Mouse (Mus musculus) midbrain, postnatal 0 days (tissue): Measurements from ENCODE around the gene R3hdm2. TPM values are rescaled to one million over a fixed set of nuclear protein-coding genes. Genes with fewer than 3 reads are reported as not detected.
A peak's percentile ranks its signal among the peaks of the same experiment; 100 is the strongest.

Experiments used
- ATAC-seq: fragments of 200-750 bp; cut with Nextera tagmentation; 2 replicates; pipeline ENCODE4 v1.8.0; 2017; ENCODE audit warnings: moderate number of reproducible peaks, mild to moderate bottlenecking, moderate TSS enrichment, moderate library complexity; ENCODE audit not compliant: low FRiP score
- DNase-seq: peaks from one replicate; pipeline ENCODE4 v3.0.0-alpha.2; 2015; ENCODE audit warnings: low spot score
- H3K27ac ChIP-seq: fragments of 300-500 bp; sonication (generic); 2 replicates; pipeline ENCODE4 v1.5.1; 2014; ENCODE audit warnings: low read depth, mild to moderate bottlenecking, low read length, mixed read lengths
- H3K27me3 ChIP-seq: fragments of 300-500 bp; sonication (generic); 2 replicates; pipeline ENCODE4 v1.6.1; 2014; ENCODE audit warnings: low read length, control low read depth, mixed read lengths; ENCODE audit not compliant: insufficient read depth
- H3K36me3 ChIP-seq: fragments of 300-500 bp; sonication (generic); 2 replicates; pipeline ENCODE4 v1.6.1; 2014; ENCODE audit warnings: low read length, control low read depth, mixed read lengths; ENCODE audit not compliant: insufficient read depth
- H3K4me1 ChIP-seq: fragments of 300-500 bp; sonication (generic); 2 replicates; pipeline ENCODE4 v1.6.1; 2014; ENCODE audit warnings: mild to moderate bottlenecking, control low read depth, antibody characterized with exemption, low read length, mixed read lengths; ENCODE audit not compliant: insufficient read depth
- H3K4me2 ChIP-seq: fragments of 300-500 bp; sonication (generic); 2 replicates; pipeline ENCODE4 v1.6.1; 2014; ENCODE audit warnings: low read depth, mild to moderate bottlenecking, low read length, mixed read lengths; ENCODE audit not compliant: poor library complexity, severe bottlenecking
- H3K4me3 ChIP-seq: fragments of 300-500 bp; sonication (generic); 2 replicates; pipeline ENCODE4 v1.5.1; 2014; ENCODE audit warnings: low read depth, mild to moderate bottlenecking, low read length, moderate library complexity
- H3K9ac ChIP-seq: fragments of 300-500 bp; sonication (generic); replicated peaks from 2 replicates; pipeline ENCODE4 v1.6.1; 2014; ENCODE audit warnings: mild to moderate bottlenecking, low read length, moderate library complexity, mixed read lengths; ENCODE audit not compliant: poor library complexity, severe bottlenecking
- H3K9me3 ChIP-seq: fragments of 300-500 bp; sonication (generic); 2 replicates; pipeline ENCODE4 v1.6.1; 2016; ENCODE audit warnings: low read length, control low read depth
- CTCF ChIP-seq: IDR thresholded peaks from 2 replicates; pipeline ENCODE4 v1.5.1; 2016; ENCODE audit warnings: antibody characterized with exemption, mild to moderate bottlenecking
- WGBS: fragments of 180-500 bp; shearing (Covaris S2); extraction: QIAGEN DNeasy Blood & Tissue Kit; methylation state at CpG from one replicate; pipeline ENCODE4 v1.1.7; 2014; 5-methylcytosine and 5-hydroxymethylcytosine counted together
- polyA plus RNA-seq: library from polyadenylated mRNA; unstranded; fragments of >200 nt; fragmentation: Nextera tagmentation; extraction: Ambion mirVana; gene quantifications from 2 replicates; pipeline ENCODE4 v1.2.1, GENCODE M21; 2015
- total RNA-seq: library from RNA; depleted of rRNA; stranded (reverse); fragments of >200 nt; gene quantifications from 2 replicates; pipeline ENCODE4 v1.2.3, GENCODE M21; 2014

R3hdm2 gene
- total and polyA plus RNA-seq, 2 experiments from 2014 or later: 40.0 to 52.0 TPM

DNA sequence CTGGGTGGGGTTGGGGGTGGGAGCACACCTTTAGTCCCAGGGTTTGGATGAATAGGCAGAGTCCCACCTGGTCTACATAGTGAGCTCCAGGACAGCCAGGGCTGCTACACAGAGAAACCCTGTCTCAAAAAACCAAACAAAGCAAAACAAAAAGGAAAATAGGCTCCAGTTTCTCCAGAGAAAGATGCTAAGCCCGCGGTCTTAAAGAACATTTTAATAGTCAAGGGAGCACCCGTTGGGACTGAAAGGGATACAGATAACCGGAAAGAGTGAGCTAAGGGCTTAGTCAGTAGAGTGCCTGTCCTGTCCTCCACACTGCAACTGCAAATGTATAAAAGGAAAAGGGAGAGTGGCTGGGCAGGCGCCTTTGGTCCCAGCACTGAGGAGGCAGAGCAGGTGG is 13.0 kb upstream of the R3hdm2 start:
- no peak for DNase-seq
- 77% methylated on average over 5 of the region's 5 CpGs for WGBS
- H3K9ac ChIP-seq: no peak overlapping the region
- no peak overlapping the region for H3K27ac ChIP-seq
- H3K27me3 ChIP-seq: no peaks in the 10 kb centered on the region
- TF ChIP-seq CTCF: no peak
- no peak for ATAC-seq
- no peak overlapping the region for H3K4me2 ChIP-seq
- H3K9me3 ChIP-seq: no peaks in the 10 kb centered on the region
- no peaks in the 10 kb centered on the region for H3K4me1 ChIP-seq
- H3K4me3 ChIP-seq: no peak overlapping the region
- no peaks in the 10 kb centered on the region for H3K36me3 ChIP-seq

GRCm38 (mm10) chr10:127368273-127368672 is 11.9 kb upstream of the R3hdm2 start:
- H3K27ac ChIP-seq: no peak overlapping the region
- no peak overlapping the region for H3K4me3 ChIP-seq
- no peaks in the 10 kb centered on the region for H3K4me1 ChIP-seq
- no peak overlapping the region for H3K4me2 ChIP-seq
- H3K27me3 ChIP-seq: no peaks in the 10 kb centered on the region
- no peaks in the 10 kb centered on the region for H3K36me3 ChIP-seq
- no peak overlapping the region for H3K9ac ChIP-seq
- TF ChIP-seq CTCF: no peak
- H3K9me3 ChIP-seq: no peaks in the 10 kb centered on the region
- ATAC-seq (no peak), DNase-seq (no peak)
- 74% methylated on average over 2 of the region's 2 CpGs for WGBS

- DNase-seq: no peak
- H3K27me3 ChIP-seq: no peaks in the 10 kb centered on the region
- H3K9ac ChIP-seq: no peak within 1 kb of the TSS
- H3K4me1 ChIP-seq: no peaks in the 10 kb centered on the region
- H3K4me2 ChIP-seq: no peak within 1 kb of the TSS
- ATAC-seq: no peak
- 77% methylated on average over 22 of the region's 22 CpGs for WGBS
- H3K9me3 ChIP-seq: no peaks in the 10 kb centered on the region
- H3K27ac ChIP-seq: no peak within 1 kb of the TSS
- H3K36me3 ChIP-seq: no peaks in the 10 kb centered on the region
- no peak for TF ChIP-seq CTCF
- H3K4me3 ChIP-seq: no peak within 1 kb of the TSS
These were observed 10.0 kb upstream of the R3hdm2 start, which contains the start of gene Inhbc for GRCm38 (mm10) chr10:127369834-127370820. Gene Inhbc (minus strand): TSS chr10:127370431.

- ATAC-seq (no peak), DNase-seq (no peak)
- H3K27ac ChIP-seq: no peak overlapping the region
- H3K4me2 ChIP-seq: no peak overlapping the region
- H3K9me3 ChIP-seq: no peaks in the 10 kb centered on the region
- no peaks in the 10 kb centered on the region for H3K27me3 ChIP-seq
- no peak overlapping the region for H3K9ac ChIP-seq
- TF ChIP-seq CTCF: no peak
- no peaks in the 10 kb centered on the region for H3K36me3 ChIP-seq
- H3K4me1 ChIP-seq: no peaks in the 10 kb centered on the region
- 67% methylated on average over 2 of the region's 2 CpGs for WGBS
- no peak overlapping the region for H3K4me3 ChIP-seq
These were observed 9.1 kb upstream of the R3hdm2 start for GRCm38 (mm10) chr10:127371023-127371422.

GRCm38 (mm10) chr10:127377700-127378099 is 2.4 kb upstream of the R3hdm2 start:
- ATAC-seq (no peak), DNase-seq (no peak)
- no peaks in the 10 kb centered on the region for H3K4me1 ChIP-seq
- H3K9me3 ChIP-seq: no peaks in the 10 kb centered on the region
- H3K9ac ChIP-seq: no peak overlapping the region
- H3K27ac ChIP-seq: no peak overlapping the region
- H3K27me3 ChIP-seq: no peaks in the 10 kb centered on the region
- no peak overlapping the region for H3K4me2 ChIP-seq
- no peaks in the 10 kb centered on the region for H3K36me3 ChIP-seq
- no peak overlapping the region for H3K4me3 ChIP-seq
- 79% methylated on average over 3 of the region's 3 CpGs for WGBS
- no peak for TF ChIP-seq CTCF

GRCm38 (mm10) chr10:127379654-127380053 is 473 bp upstream of the R3hdm2 start:
- 85% methylated on average over 8 of the region's 8 CpGs for whole genome bisulfite sequencing

More at GRCm38 (mm10) chr10:127379654-127380053, 473 bp upstream of the R3hdm2 start:
- ATAC-seq (no peak; the same call in 1 of the 2 replicates), DNase-seq (no peak)
- H3K4me3 ChIP-seq: peak overlapping the region; percentile 64
- H3K27ac ChIP-seq: peak overlapping the region; percentile 96; the same call in 1 of the 2 replicates
- no peaks in the 10 kb centered on the region for H3K4me1 ChIP-seq
- H3K36me3 ChIP-seq: no peaks in the 10 kb centered on the region
- TF ChIP-seq CTCF: no peak
- H3K4me2 ChIP-seq: peak overlapping the region; percentile 76
- peak overlapping the region; percentile 98; the same call in 1 of the 2 replicates for H3K9ac ChIP-seq
- no peaks in the 10 kb centered on the region for H3K27me3 ChIP-seq
- H3K9me3 ChIP-seq: no peaks in the 10 kb centered on the region
